Mouse (Mus musculus) skeletal muscle tissue, adult 2 months (tissue): ENCODE measurements around the gene Mfsd6.

Source experiments
- DNase-seq: peaks from one replicate; pipeline ENCODE4 v3.0.0-alpha.2; 2012; ENCODE audit warnings: low read depth, low spot score

Gene Mfsd6

DNA sequence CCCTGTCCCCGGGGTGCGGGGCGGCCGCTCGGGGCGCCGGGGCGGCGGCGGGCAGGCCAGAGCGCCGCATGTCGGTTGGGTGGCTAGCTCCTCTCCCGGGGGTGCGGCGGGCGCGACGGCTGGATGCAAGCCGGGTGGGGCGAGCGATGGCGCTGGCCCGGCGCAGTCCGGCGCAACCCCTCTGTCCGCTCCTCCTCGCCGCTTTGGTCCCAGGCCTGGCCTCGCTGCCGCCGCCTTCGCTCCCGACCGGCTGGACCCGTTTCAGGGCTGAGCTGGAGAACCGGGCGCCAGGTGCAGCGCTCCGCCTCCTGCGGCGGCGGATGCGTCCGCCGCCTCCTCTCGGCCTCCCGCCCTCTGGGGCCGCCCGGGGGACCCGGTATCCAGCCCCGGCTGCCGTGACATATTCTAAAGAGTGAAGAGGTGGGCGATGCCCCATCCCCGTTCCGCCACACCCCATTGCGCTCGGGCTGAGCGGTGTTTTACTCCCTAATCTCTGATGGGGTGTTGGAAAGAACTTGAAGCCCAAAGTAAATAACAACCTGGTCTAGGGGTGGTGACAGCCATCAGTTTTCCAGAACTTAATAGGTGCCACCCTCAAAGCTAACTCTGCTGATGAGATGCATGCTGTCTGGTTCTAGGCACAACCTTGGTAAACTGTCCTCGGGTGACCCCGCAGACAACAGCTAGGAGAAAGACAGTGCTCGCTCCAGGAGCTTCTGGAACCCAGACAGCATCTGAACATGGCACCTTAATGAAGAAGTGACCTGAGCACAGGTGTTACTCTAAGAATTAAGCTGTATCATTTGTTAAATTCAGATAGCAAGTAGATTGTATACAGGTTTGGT lies at the start of gene Mfsd6:
TSS of gene Mfsd6 (minus strand) at position 407 of the 845 bp plus-strand sequence.
- no peak for DNase-seq

- no peak for DNase-seq
These were observed 38.2 kb upstream of the Mfsd6 start for GRCm38 (mm10) chr1:52765176-52766111.

- no peak for DNase-seq
These were observed 36.9 kb upstream of the Mfsd6 start for GRCm38 (mm10) chr1:52763894-52764809.

GRCm38 (mm10) chr1:52758174-52758573 lies 30.9 kb upstream of the Mfsd6 start:
- DNase-seq, result no peak

DNA sequence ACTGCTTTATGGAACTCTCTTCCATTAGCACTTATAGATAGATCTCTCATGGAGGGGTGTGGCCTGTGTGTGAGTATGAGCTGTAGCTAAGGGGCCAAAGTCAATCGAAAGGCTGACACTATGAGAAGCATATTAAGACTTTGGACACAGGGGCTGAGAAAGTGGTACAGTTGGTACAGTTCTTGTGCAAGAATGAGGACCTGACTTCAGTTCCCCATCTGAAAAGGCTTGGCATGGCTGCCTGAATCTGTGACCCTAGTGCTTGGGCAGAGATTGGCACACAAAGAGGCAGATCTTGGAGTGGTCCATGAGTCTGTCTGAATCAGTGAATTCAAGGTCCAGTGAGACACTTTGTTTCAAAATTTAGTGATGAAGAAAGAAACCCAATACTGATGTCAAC lies 27.1 kb upstream of the Mfsd6 start:
- no peak for DNase-seq

GRCm38 (mm10) chr1:52753828-52754227 lies 26.6 kb upstream of the Mfsd6 start:
- DNase-seq, result no peak

GRCm38 (mm10) chr1:52752706-52753105 lies 25.4 kb upstream of the Mfsd6 start:
- DNase-seq, result no peak

- no peak for DNase-seq
These were observed 24.4 kb upstream of the Mfsd6 start for GRCm38 (mm10) chr1:52751634-52752033.

GRCm38 (mm10) chr1:52749978-52750377 lies 22.7 kb upstream of the Mfsd6 start:
- DNase-seq, result no peak

DNA sequence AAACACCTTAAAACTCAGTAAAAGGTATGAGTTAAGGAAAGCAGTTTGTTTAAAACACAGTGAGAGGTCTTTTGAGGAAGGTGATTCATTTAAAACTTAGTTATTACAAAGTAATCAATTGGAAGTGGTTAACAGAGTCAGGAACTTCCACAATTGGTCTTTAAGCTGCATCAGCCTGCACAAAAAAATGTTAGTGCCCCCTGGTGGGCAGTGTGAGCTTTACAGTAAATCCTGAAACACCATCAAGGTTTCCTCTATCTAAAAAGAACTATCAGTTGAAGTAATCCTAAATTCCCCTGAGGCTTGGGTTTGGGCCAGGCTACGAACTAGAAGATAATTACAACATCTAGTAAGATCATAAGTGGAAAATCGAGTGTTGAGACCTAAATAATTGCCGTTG lies 21.0 kb upstream of the Mfsd6 start:
- peak; percentile 24 for DNase-seq

DNA sequence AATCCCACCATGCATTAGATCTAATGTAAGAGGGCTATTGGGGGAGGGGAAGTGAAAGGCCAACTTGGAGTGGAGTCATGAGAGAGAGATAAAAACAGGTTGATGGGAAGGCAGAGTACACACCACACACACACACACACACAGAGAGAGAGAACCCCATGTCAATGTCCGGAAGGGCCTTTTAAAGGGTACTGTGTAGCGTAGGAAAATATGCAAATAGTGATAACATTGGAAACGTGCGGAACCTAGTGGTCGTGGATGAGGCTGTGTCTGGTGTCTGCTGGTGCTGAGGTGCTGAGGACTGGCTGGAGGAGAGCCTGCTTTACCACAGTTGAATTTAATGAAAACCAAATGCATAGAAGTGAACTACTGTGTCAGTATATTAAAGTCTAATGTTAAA lies 15.3 kb upstream of the Mfsd6 start:
- no peak for DNase-seq

DNA sequence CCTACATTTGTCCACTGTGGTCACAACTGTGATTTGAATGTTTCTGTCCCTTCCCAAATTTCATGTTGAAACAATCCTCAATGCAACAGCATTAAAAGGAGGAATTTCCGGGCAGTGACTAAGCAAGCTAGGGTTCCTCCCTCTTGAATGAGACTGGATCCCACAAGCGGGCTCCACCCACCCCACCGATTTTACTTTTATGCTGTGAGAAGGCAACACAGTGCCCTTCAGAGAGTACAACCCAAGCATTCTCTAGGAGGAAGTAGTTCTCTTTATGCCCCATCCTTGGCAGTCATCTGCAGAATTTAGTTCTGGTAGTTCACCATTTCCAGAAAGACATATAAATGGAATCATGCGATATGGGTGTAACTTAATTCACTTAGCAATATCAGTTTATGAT lies 6.9 kb upstream of the Mfsd6 start:
- DNase-seq, result no peak

DNA sequence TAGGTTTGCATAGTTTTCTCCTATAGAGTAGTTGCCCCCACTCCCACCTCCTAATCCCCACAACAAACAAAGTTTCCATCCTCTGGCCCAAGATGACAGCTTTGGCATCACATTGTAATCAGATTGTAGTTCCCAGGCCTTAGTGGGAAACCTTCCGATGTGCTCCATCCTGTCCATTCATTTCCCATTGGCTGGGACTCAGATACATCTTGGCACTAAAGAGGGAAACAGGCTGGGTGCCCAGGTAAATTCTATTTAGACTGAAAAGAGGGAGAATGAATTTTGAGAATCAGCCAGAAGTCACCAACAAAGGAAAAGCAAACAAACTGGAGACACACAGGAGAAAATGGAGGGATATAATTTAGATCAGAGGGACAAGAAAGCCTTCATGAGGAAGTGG lies 3.0 kb upstream of the Mfsd6 start:
- DNase-seq, result no peak

- no peak for DNase-seq
These were observed 1.7 kb upstream of the Mfsd6 start for GRCm38 (mm10) chr1:52728857-52729489.

DNA sequence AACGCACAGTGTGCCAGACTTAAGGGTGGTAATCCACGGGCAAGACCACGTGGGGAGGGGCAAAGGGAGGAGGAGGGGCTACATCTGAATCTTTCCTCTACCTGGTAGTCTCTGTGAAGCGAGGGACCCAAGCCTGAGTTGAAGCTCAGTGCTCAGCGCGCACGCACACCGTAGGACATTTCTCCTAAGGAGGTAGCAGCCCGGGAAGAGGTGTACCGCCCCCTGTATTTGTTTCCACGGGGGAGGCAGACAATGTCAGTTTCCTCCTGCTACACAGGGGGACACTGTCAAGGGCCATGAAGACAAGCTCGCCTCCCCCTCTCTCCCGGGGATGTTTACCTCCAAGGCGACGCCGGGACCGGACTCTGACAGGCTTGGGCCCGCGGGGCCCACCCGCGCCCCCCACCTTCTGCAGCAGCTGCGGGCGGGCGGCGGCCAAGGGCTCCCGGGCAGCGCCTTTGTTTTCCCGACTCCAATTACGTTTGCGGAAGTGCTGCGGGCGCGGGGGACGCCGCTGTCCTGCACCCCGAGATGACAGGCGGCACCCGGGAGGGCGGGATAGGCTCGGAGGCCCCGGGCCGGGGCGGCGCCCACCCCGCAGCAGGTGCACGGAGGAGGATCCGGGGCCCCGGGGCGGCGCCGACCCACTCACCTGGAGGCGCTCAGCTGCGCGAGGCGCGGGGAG lies 749 bp downstream of the Mfsd6 start:
- DNase-seq, result no peak

- peak; percentile 28 for DNase-seq
These were observed 4.7 kb downstream of the Mfsd6 start for GRCm38 (mm10) chr1:52722586-52722985.

DNA sequence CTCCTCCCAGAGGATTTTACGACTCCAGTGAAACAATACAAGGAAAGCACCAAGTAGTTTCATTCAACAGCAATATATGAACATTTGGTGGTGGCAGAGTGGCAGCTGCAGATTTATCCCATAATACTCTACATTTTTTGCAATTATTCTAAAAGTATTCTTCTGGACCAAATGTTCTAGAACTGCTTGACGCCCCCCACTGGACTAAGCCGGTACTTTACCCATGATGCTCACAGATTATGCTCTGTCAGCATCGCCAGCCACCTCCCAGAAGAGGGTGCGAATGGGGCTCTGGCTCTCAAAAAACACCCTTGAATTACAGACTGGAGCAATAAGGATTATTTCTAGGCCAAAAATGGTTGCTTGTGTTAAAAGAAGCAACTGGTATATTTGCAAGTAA lies 8.2 kb downstream of the Mfsd6 start:
- no peak for DNase-seq

DNA sequence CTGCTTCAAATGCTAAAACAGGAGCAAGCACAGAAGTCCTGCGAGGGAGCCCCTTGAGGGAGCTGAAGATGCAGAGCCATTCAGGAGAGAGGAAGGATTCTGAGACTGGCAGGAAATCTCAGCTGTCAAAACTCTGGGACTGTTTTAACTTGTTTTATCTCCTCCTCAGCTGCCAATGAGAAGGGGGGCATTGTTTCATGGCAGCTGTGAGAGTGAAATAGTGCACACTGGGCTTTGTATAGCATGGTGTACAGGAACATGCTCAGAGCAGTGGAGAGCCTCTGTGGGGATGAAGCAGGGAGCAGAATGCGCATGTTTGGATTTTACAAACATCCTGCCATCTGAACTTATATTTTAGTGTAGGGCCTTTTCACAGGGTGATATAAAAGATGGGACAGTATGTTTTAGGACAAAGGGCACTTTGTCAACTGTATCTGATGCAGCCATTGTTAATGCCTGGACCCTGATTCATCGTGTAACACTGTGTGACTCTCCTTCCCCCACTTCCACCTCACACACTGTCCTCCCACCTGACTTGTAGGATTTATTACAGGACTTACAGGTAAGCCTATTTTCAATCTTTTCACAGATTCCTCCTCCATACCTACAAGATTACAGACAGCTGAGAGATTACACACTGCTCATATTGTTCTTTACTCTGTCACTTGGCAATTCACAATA lies 9.1 kb downstream of the Mfsd6 start:
- DNase-seq, result no peak

DNA sequence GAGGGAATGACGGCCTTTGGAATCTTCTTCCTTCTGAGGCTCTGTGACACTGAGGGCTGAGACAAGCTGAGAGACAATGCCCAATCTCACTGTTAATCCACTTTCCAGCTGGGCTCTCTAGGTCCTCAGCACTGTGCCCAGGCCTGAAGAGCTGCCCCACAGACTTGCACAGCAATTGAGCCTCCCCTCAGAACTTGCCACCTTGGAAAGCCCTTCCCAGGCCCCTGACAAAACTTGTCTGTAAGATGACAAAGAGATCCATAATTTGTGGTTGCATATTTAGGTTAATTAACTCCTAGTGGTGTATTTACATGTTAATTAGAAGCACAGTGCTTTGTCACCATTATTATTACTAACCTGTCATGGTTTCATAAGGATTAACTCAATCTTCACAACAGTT lies 12.8 kb downstream of the Mfsd6 start:
- DNase-seq, result no peak

DNA sequence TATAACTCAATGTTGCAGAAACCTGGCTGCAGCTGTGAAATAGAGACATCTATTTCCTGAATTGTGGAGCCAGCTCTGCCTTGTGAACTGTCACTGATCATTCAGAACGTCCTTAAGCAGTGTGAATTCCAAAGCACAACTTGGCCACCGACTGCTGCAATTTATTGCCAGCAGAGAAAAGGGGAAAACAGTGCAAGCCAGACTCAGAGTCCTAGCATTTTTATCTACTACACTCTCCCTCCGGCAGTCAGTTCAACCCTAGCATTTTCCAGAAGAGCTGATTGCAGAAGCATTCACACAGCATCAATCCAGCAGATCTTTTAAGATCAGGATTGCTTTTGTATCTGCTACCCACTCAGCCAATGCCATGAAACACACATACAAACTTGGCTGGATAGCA lies 13.2 kb downstream of the Mfsd6 start:
- no peak for DNase-seq
